Mouse (Mus musculus) olfactory bulb, adult 2 months (tissue): Measurements from ENCODE around the gene Pcyox1. TPM values are rescaled to one million over a fixed set of nuclear protein-coding genes. Genes with fewer than 3 reads are reported as not detected.
"Not testable (repeated sequence)": the region's sequence is repeated elsewhere in the genome, so short reads cannot be mapped to it uniquely, and the experiment has no call there.

Experiments used
- H3K27ac ChIP-seq: fragments of 200-500 bp; 2 replicates; pipeline ENCODE4 v1.5.1; 2012; ENCODE audit warnings: low read depth, low read length; ENCODE audit not compliant: insufficient read depth
- H3K4me1 ChIP-seq: fragments of 200-500 bp; 2 replicates; pipeline ENCODE4 v1.6.1; 2012; ENCODE audit warnings: low read length; ENCODE audit not compliant: control insufficient read depth, insufficient read depth
- H3K4me3 ChIP-seq: fragments of 200-500 bp; 2 replicates; pipeline ENCODE4 v1.5.1; 2012; ENCODE audit warnings: mild to moderate bottlenecking, low read depth, low read length, moderate library complexity; ENCODE audit not compliant: insufficient read depth
- CTCF ChIP-seq: fragments of 200-500 bp; IDR thresholded peaks from 2 replicates; pipeline ENCODE4 v1.5.1; 2012; ENCODE audit warnings: low read depth, mild to moderate bottlenecking, low read length, moderate library complexity; ENCODE audit not compliant: insufficient read depth
- POLR2A ChIP-seq: fragments of 200-500 bp; IDR thresholded peaks from 2 replicates; pipeline ENCODE4 v1.6.1; 2012; ENCODE audit warnings: mild to moderate bottlenecking, low read depth, low read length, moderate library complexity; ENCODE audit not compliant: insufficient read depth
- WGBS: fragments of 180-500 bp; shearing (Covaris S2); methylation state at CpG from one replicate; pipeline ENCODE4 v1.1.7; 2018; 5-methylcytosine and 5-hydroxymethylcytosine counted together
- polyA plus RNA-seq: library from polyadenylated mRNA; stranded (reverse); fragments of >200 nt; gene quantifications from 2 replicates; pipeline ENCODE4 v1.2.4, GENCODE M21; 2012; ENCODE audit warnings: low replicate concordance; ENCODE audit not compliant: missing spikeins, insufficient read depth, insufficient read length

The Pcyox1 gene
- polyA plus RNA-seq, 1 experiment = not detected

- Histone ChIP-seq H3K4me3 (no peak overlapping the region), H3K27ac (no peak overlapping the region), H3K4me1 (0 out of 2 replicates have a peak, but pooled peaks cover 3% of the 10 kb centered on the region)
- 74% methylated on average over 7 of the region's 7 CpGs for WGBS
- TF ChIP-seq CTCF (no peak), POLR2A (no peak)
Observed at GRCm38 (mm10) chr6:86360691-86361090, 36.3 kb downstream of the Pcyox1 start.

GRCm38 (mm10) chr6:86356956-86357355, 40.0 kb downstream of the Pcyox1 start:
- Histone ChIP-seq H3K4me3 (no peak overlapping the region), H3K4me1 (no peaks in the 10 kb centered on the region), H3K27ac (no peak overlapping the region)
- TF ChIP-seq CTCF (no peak), POLR2A (no peak)
- 78% methylated on average over 9 of the region's 9 CpGs for WGBS

- Histone ChIP-seq H3K4me3 (no peak overlapping the region), H3K27ac (no peak overlapping the region), H3K4me1 (no peaks in the 10 kb centered on the region)
- WGBS = 90% methylated on average over 3 of the region's 3 CpGs
- TF ChIP-seq POLR2A (no peak), CTCF (no peak)
Observed at GRCm38 (mm10) chr6:86354948-86355347, 42.0 kb downstream of the Pcyox1 start.

- TF ChIP-seq POLR2A (no peak), CTCF (no peak)
- H3K4me1 ChIP-seq = no peaks in the 10 kb centered on the region
- H3K4me3 ChIP-seq = no peak overlapping the region
- 52% methylated on average over 7 of the region's 7 CpGs for WGBS
- no peak overlapping the region for H3K27ac ChIP-seq
Observed at GRCm38 (mm10) chr6:86349257-86349656, 47.7 kb downstream of the Pcyox1 start.

- 84% methylated on average over 2 of the region's 2 CpGs for WGBS
- Histone ChIP-seq H3K27ac (no peak overlapping the region), H3K4me3 (no peak overlapping the region), H3K4me1 (peaks cover 5% of the 10 kb centered on the region)
- TF ChIP-seq CTCF (no peak), POLR2A (no peak)
Observed at GRCm38 (mm10) chr6:86346063-86346462, 50.9 kb downstream of the Pcyox1 start.

GRCm38 (mm10) chr6:86343656-86344055, 53.3 kb downstream of the Pcyox1 start:
- 6% methylated on average over 7 of the region's 7 CpGs for WGBS
- H3K4me1 ChIP-seq = peaks cover 5% of the 10 kb centered on the region
- H3K27ac ChIP-seq = no peak overlapping the region
- TF ChIP-seq POLR2A (no peak), CTCF (no peak)
- H3K4me3 ChIP-seq = no peak overlapping the region

- not testable (repeated sequence) for H3K27ac ChIP-seq, H3K4me1 ChIP-seq, H3K4me3 ChIP-seq
- 94% methylated on average over 4 of the region's 4 CpGs for WGBS
Observed at GRCm38 (mm10) chr6:86336340-86336739, 60.6 kb downstream of the Pcyox1 start.

Other genes starting within 250 kb of the Pcyox1 start
- gene Tgfa, start 201.9 kb downstream of the Pcyox1 start, polyA plus RNA-seq = not detected in 2 replicates
- not detected in 2 replicates for gene Fam136a, start 31.5 kb downstream of the Pcyox1 start, polyA plus RNA-seq
- gene Snrpg, start 25.9 kb downstream of the Pcyox1 start, polyA plus RNA-seq = not detected in 2 replicates
- gene Tia1, start 7.1 kb upstream of the Pcyox1 start, polyA plus RNA-seq = 194 and 323 TPM in 2 replicates
- not detected in 2 replicates for gene Gm44790, start 29.5 kb upstream of the Pcyox1 start, polyA plus RNA-seq
- not detected in 2 replicates for gene C87436, start 41.2 kb upstream of the Pcyox1 start, polyA plus RNA-seq
- gene Pcbp1, start 129.2 kb upstream of the Pcyox1 start, polyA plus RNA-seq = not detected in 2 replicates
- gene Asprv1, start 231.0 kb upstream of the Pcyox1 start, polyA plus RNA-seq = not detected in 2 replicates